Mouse (Mus musculus) liver, adult 2 months (tissue): ENCODE measurements around the gene Zfand2a. TPM values are rescaled to one million over a fixed set of nuclear protein-coding genes. Genes with fewer than 3 reads are reported as not detected.

Experiments used
- DNase-seq: peaks from one replicate; pipeline ENCODE4 v3.0.0-alpha.2; 2011; ENCODE audit warnings: low read depth, low spot score; ENCODE audit errors: extremely low read depth
- H3K27ac ChIP-seq: fragments of 200-500 bp; replicated peaks from 2 replicates; pipeline ENCODE4 v1.5.1; 2012; ENCODE audit warnings: low read depth, mild to moderate bottlenecking, control low read depth, inconsistent platforms, low read length; ENCODE audit not compliant: insufficient read depth
- H3K27me3 ChIP-seq: fragments of 200-500 bp; 2 replicates; pipeline ENCODE4 v1.6.1; 2012; ENCODE audit warnings: mild to moderate bottlenecking, moderate library complexity, low read length, inconsistent platforms; ENCODE audit not compliant: control insufficient read depth, insufficient read depth
- H3K36me3 ChIP-seq: fragments of 200-500 bp; 2 replicates; pipeline ENCODE4 v1.6.1; 2012; ENCODE audit warnings: low read length, inconsistent platforms; ENCODE audit not compliant: control insufficient read depth, insufficient read depth
- H3K4me1 ChIP-seq: fragments of 200-500 bp; 2 replicates; pipeline ENCODE4 v1.6.1; 2011; ENCODE audit warnings: low read length; ENCODE audit not compliant: control insufficient read depth, insufficient read depth
- H3K4me3 ChIP-seq: fragments of 200-500 bp; 2 replicates; pipeline ENCODE4 v1.5.1; 2011; ENCODE audit warnings: low read depth, mild to moderate bottlenecking, control low read depth, low read length, moderate library complexity; ENCODE audit not compliant: insufficient read depth
- H3K79me2 ChIP-seq: fragments of 200-500 bp; 2 replicates; pipeline ENCODE4 v1.6.1; 2012; ENCODE audit warnings: inconsistent platforms, mild to moderate bottlenecking, low read length, moderate library complexity; ENCODE audit not compliant: control insufficient read depth, insufficient read depth
- H3K9ac ChIP-seq: fragments of 200-500 bp; 2 replicates; pipeline ENCODE4 v1.6.1; 2012; ENCODE audit warnings: low read depth, mild to moderate bottlenecking, control low read depth, inconsistent platforms, low read length
- CTCF ChIP-seq: fragments of 200-500 bp; IDR thresholded peaks from 2 replicates; pipeline ENCODE4 v1.5.1; 2011; ENCODE audit warnings: low read depth, low read length, control low read depth
- POLR2A ChIP-seq: fragments of 200-500 bp; IDR thresholded peaks from 2 replicates; pipeline ENCODE4 v1.6.1; 2011; ENCODE audit warnings: low read length, control low read depth; ENCODE audit not compliant: insufficient read depth; ENCODE audit errors: extremely low read depth
- WGBS: fragments of 180-500 bp; shearing (Covaris S2); methylation state at CpG from one replicate; pipeline ENCODE4 v1.1.7; 2018; 5-methylcytosine and 5-hydroxymethylcytosine counted together
- polyA plus RNA-seq: library from polyadenylated mRNA; depleted of rRNA; stranded (reverse); fragments of >200 nt; gene quantifications from 2 replicates; pipeline ENCODE4 v1.2.3, GENCODE M21; 2012
- total RNA-seq: library from RNA; depleted of rRNA; stranded (reverse); fragments of >200 nt; gene quantifications from 2 replicates; pipeline ENCODE4 v1.2.3, GENCODE M21; 2014

Zfand2a gene
- total and polyA plus RNA-seq, 2 experiments, result 3.9 to 6.4 TPM

- 81% methylated on average over 4 of the region's 4 CpGs for WGBS
- Histone ChIP-seq H3K4me3 (no peak overlapping the region), H3K9ac (no peak overlapping the region), H3K79me2 (no peaks in the 10 kb centered on the region), H3K27me3 (no peaks in the 10 kb centered on the region), H3K27ac (no peak overlapping the region), H3K4me1 (no peaks in the 10 kb centered on the region), H3K36me3 (no peaks in the 10 kb centered on the region)
- TF ChIP-seq CTCF, result no peak
- TF ChIP-seq POLR2A, result no peak
- DNase-seq, result no peak
Measured at GRCm38 (mm10) chr5:139449926-139450325, 34.4 kb downstream of the Zfand2a start.

DNA sequence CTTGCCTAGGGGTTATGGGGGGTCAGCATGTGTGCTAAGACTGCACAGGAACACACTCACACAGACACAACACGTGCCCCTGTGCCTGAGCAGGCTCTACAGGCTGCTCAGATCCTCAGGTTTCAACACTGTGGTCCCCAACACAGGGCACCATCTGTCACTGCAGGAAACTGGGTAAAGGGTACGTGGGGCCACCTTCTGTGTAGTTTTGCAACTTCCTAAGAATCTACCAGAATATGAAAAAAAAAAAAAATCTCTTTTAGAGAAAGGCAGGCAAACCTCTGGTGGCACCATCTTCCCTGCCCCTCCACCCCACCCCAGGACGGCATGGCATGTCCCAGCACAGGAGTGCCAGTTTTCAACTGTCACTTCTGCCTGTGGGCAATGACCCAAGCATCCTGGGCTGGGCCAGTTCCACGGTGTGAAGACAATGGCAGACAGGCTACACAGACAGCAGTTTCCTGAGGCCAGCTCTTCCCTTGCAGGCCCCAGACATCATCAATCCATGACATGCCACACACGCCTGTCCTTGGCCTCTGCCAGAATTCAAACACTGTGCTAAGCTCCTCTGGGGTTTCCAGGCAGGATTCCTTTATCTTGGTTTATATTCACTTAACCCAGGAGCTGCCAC is 35.1 kb downstream of the Zfand2a start:
- Histone ChIP-seq H3K27me3 (no peaks in the 10 kb centered on the region), H3K9ac (no peak overlapping the region), H3K27ac (no peak overlapping the region), H3K79me2 (no peaks in the 10 kb centered on the region), H3K4me1 (no peaks in the 10 kb centered on the region), H3K4me3 (no peak overlapping the region), H3K36me3 (no peaks in the 10 kb centered on the region)
- 73% methylated on average over 5 of the region's 5 CpGs for WGBS
- TF ChIP-seq CTCF, result no peak
- TF ChIP-seq POLR2A, result no peak
- no peak for DNase-seq

DNA sequence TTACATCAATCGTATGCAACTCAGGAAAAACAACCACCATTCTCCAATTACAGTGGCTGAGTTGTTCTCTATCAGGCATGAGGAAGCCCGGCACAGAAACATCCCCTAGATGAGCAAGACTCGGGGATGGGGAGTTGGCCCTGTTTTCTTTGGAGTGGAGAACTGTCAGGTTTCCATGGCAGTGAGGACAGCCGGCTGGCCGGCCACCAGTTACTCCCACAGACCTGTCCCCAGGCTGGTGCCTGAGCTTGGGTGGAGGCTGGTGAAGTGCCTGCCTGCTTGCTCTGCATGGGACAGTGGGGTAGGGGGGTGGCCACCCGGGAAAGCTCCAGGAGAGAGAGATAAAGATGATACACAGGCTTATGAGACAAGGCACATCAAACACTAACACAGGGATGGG is 36.3 kb downstream of the Zfand2a start:
- H3K27ac ChIP-seq, result no peak overlapping the region
- WGBS, result 85% methylated on average over 6 of the region's 6 CpGs

DNA sequence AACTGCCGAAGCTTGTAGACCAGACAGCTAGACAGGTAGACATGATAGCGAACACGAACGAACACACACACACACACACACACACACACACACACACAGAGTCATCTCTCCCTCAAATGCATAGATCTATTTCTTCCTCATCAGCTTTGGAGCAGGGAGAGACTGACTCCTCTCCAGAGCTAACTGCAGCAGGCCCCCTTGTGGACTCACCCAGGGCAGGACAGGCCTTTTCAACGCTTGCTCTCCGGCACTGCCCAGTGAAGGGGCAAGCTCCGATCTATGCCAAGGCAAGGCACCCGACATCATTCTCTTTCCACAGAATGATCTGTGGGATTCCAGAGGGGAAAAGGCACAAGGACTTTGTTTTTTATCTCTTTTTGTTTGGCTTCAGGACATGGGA is 39.1 kb downstream of the Zfand2a start:
- DNase-seq, result no peak
- WGBS, result 92% methylated on average over 8 of the region's 8 CpGs
- TF ChIP-seq POLR2A, result no peak
- TF ChIP-seq CTCF, result no peak
- Histone ChIP-seq H3K27me3 (no peaks in the 10 kb centered on the region), H3K9ac (no peak overlapping the region), H3K4me3 (no peak overlapping the region), H3K36me3 (no peaks in the 10 kb centered on the region), H3K4me1 (no peaks in the 10 kb centered on the region), H3K27ac (no peak overlapping the region), H3K79me2 (no peaks in the 10 kb centered on the region)

More for the DNA sequence above, 36.3 kb downstream of the Zfand2a start:
- no peak for DNase-seq
- Histone ChIP-seq H3K4me3 (no peak overlapping the region), H3K36me3 (no peaks in the 10 kb centered on the region), H3K9ac (no peak overlapping the region), H3K4me1 (no peaks in the 10 kb centered on the region), H3K79me2 (no peaks in the 10 kb centered on the region), H3K27me3 (no peaks in the 10 kb centered on the region)
- no peak for TF ChIP-seq CTCF

DNA sequence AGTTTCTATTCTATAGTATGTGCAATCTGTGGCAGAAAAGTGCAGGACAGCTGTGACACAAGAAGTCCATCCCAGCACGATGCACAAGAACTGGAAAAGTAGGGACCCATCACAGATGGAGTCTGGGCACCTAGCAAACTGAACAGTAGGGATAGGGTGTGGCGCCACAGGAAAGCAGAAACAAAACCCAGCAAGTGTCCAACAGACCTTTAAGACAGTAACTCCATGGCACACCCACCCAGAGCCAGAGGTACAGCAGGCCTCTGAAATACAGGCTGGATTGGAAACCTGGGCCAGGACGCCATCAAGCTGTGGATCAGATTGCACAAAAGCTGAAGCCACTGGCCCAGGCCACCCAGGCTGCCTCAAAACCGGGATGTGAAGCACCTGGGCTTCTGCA is 41.4 kb downstream of the Zfand2a start:
- Histone ChIP-seq H3K4me3 (no peak overlapping the region), H3K79me2 (no peaks in the 10 kb centered on the region), H3K36me3 (no peaks in the 10 kb centered on the region), H3K4me1 (no peaks in the 10 kb centered on the region), H3K27ac (no peak overlapping the region), H3K27me3 (no peaks in the 10 kb centered on the region), H3K9ac (no peak overlapping the region)
- WGBS, result 81% methylated on average over 4 of the region's 4 CpGs
- TF ChIP-seq CTCF, result no peak
- TF ChIP-seq POLR2A, result no peak
- DNase-seq, result no peak

DNA sequence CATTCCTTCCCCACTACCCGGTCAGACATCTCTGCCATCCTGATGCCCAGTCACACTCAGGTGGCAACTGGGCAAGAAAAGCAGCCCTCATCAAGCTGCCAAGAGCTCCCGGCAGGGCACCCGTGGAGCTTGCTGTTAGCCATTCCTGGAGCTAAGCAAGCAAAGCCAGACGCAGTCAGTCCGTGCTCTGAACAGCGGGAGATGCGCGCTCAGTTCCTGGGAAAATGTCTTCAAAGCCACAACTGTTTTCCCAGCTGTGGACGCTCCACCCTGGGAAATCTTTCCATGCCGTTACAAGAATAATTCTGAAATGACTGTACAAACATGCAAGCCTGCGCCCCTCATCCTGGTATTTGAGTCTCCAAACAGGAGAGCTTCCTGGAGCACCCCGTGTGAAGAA is 41.9 kb downstream of the Zfand2a start:
- WGBS, result 91% methylated on average over 12 of the region's 12 CpGs
- no peak for DNase-seq
- H3K9ac ChIP-seq, result no peak overlapping the region
- no peaks in the 10 kb centered on the region for H3K36me3 ChIP-seq
- no peak overlapping the region for H3K27ac ChIP-seq
- TF ChIP-seq CTCF (no peak), POLR2A (no peak)
- H3K79me2 ChIP-seq, result no peaks in the 10 kb centered on the region
- H3K4me1 ChIP-seq, result no peaks in the 10 kb centered on the region
- no peaks in the 10 kb centered on the region for H3K27me3 ChIP-seq
- no peak overlapping the region for H3K4me3 ChIP-seq
